Mouse (Mus musculus): Measurements from ENCODE around the gene AU022751. TPM values are rescaled to one million over a fixed set of nuclear protein-coding genes. Genes with fewer than 3 reads are reported as not detected.
"Not testable (repeated sequence)": the region's sequence is repeated elsewhere in the genome, so short reads cannot be mapped to it uniquely, and the experiment has no call there.

Gene AU022751
- polyA plus RNA-seq (2015; fragmentation: Nextera tagmentation; extraction: Ambion mirVana): not detected in 2 replicates

DNA sequence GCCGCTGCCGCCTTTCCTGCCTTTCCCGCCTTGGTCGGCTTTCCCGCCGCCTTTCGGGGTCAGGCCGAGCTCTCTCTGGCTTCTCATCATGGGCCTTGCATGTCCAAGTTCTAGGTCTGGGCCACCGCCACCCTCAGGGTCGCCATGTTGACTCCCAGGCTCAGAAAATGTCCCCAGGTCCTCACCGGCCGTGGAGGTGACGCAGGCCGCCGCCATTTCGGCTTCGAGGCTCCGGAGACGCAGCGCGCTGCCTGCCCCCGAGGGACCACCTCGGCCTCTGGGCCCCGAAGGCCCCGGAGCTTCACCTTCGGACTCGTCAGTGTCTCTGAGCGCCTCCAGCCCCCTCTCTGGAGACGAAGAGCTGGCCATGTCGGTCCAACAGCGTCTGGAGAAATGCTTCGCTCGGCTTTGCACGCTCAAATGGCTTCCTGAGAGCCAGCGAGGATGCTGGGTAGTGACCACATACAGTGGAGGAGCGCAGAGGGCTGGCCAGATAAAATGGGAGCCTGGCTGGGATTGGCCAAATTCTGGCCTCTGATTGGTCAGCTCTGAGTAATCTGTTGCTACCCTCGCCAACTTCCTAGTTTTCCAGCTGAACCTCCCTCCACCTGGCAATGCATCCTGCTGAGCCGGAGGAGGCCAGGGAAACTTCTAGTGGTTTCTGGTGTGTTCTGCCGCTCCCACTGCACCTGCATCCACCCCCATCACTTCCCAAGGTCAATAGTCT is at the start of gene AU022751:
Gene AU022751, minus strand, starts transcription at position 466 of the 727 bp plus-strand sequence.
- 88% methylated on average over 39 of the region's 39 CpGs for whole genome bisulfite sequencing
- Histone ChIP-seq H3K36me3 (ENCODE audit: insufficient read depth, low read length) (no peaks in the 10 kb centered on the region), H3K9ac (ENCODE audit: low read depth, low read length) (no peak within 1 kb of the TSS), H3K9me3 (replicated peaks; ENCODE audit: low read length) (no peaks in the 10 kb centered on the region), H3K4me1 (replicated peaks; ENCODE audit: insufficient read depth, low read length) (no peaks in the 10 kb centered on the region), H3K4me3 (replicated peaks; ENCODE audit: low read depth, low read length) (no peak within 1 kb of the TSS), H3K27me3 (ENCODE audit: insufficient read depth, low read length) (no peaks in the 10 kb centered on the region), H3K27ac (no peak within 1 kb of the TSS), H3K4me2 (ENCODE audit: low read length) (no peak within 1 kb of the TSS)
- ATAC-seq (replicated peaks; ENCODE audit: low FRiP score, low read depth): no peak
- DNase-seq (ENCODE audit: low spot score): no peak
- no peak for TF ChIP-seq CTCF (IDR thresholded peaks at IDR 0.05; ENCODE audit: low read depth)

DNA sequence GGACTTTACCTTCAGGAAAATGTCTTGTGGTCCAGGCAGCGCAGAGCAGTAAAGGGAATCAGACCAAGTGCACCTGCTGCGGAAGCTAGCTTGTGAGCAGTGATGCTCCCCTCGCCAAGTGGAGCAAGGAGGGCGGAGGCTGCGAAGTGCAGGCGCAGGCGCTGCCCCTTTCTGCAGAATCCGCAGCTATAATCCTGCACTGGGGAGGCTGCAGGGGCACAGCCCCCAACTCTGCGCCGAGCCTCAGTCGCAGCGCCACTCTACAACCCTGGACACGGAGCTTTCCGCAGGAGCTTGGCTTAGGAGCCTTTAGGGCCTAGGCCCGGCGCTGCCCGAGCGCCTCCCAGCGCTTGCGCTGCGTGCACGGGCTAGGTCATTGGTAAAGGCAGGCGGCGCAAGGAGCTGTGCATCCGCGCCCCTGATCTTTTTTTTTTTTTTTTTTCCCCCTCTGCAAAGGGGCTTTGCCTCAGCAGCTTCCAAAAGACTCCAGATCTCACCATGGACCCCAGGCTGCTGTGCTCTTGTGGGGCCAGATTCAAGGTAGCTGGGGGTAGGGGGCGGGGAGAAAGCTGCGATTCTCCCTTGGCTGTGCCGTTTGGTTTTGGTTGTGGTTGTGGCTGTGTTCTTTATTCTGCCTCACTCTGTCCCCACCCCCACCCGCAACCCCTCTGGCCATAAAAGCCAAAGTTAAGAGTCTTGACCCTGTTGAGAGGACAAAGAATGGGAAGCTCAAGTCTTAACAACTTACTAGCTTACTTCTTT is 9.0 kb upstream of the AU022751 start:
- DNase-seq (ENCODE audit: low spot score): peak; percentile 1
- peak overlapping the region; percentile 17; the same call in 1 of the 2 replicates for H3K4me3 ChIP-seq (replicated peaks; ENCODE audit: low read depth, low read length)
- no peaks in the 10 kb centered on the region for H3K36me3 ChIP-seq (ENCODE audit: insufficient read depth, low read length)
- no peaks in the 10 kb centered on the region for H3K4me1 ChIP-seq (replicated peaks; ENCODE audit: insufficient read depth, low read length)
- H3K27ac ChIP-seq: no peak overlapping the region
- H3K4me2 ChIP-seq (ENCODE audit: low read length): peak overlapping the region; percentile 52
- H3K9me3 ChIP-seq (replicated peaks; ENCODE audit: low read length): no peaks in the 10 kb centered on the region
- 15% methylated on average over 30 of the region's 30 CpGs for WGBS
- no peaks in the 10 kb centered on the region for H3K27me3 ChIP-seq (ENCODE audit: insufficient read depth, low read length)
- ATAC-seq (replicated peaks; ENCODE audit: low FRiP score, low read depth): no peak; the same call in 1 of the 2 replicates
- no peak overlapping the region for H3K9ac ChIP-seq (ENCODE audit: low read depth, low read length)
- TF ChIP-seq CTCF (IDR thresholded peaks at IDR 0.05; ENCODE audit: low read depth): peak; percentile 33; the same call in 1 of the 2 replicates

DNA sequence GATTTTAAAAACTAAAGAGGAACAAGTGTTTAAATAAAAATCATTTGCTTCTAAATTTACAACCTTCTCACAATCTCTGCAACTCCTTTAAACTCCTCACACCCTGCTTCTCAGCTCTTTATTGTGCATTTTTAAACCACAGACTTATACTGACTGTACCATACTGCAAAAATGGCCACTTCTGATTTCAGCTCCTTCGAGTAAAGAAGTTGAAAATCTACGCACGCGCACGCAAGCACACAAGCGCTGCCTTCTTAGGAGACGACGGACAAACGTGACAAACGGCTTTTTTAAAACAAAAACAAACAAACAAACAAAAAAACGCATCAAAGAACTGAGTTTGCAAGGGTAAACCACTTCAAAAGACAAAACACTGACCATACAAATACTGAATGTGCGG is 8.3 kb upstream of the AU022751 start:
- no peaks in the 10 kb centered on the region for H3K4me1 ChIP-seq (replicated peaks; ENCODE audit: insufficient read depth, low read length)
- H3K4me2 ChIP-seq (ENCODE audit: low read length): peak overlapping the region; percentile 52; the same call in 1 of the 2 replicates
- WGBS: 29% methylated on average over 12 of the region's 12 CpGs
- DNase-seq (ENCODE audit: low spot score) (no peak), ATAC-seq (replicated peaks; ENCODE audit: low FRiP score, low read depth) (no peak)
- H3K36me3 ChIP-seq (ENCODE audit: insufficient read depth, low read length): no peaks in the 10 kb centered on the region
- no peak overlapping the region for H3K27ac ChIP-seq
- TF ChIP-seq CTCF (IDR thresholded peaks at IDR 0.05; ENCODE audit: low read depth): no peak
- no peaks in the 10 kb centered on the region for H3K9me3 ChIP-seq (replicated peaks; ENCODE audit: low read length)
- H3K27me3 ChIP-seq (ENCODE audit: insufficient read depth, low read length): no peaks in the 10 kb centered on the region
- H3K4me3 ChIP-seq (replicated peaks; ENCODE audit: low read depth, low read length): no peak overlapping the region
- no peak overlapping the region for H3K9ac ChIP-seq (ENCODE audit: low read depth, low read length)

DNA sequence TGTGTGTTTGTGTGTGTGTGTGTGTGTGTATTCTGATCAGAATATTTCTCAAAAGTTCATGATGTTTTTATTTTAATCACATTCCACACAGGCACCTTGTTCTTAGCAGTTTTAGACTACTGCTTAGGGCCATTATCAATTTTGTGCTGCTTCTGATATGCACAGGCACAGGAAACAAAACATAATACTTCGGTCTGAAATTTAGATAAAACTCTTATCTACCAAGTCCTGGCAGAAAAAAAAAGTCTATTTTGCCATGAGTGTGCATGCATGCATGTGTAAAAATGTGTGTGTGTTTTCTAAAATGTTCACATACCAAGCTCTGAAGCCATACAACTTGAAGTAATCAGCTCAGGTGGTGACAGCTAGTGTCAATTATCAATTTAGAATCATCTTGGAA is 21.7 kb downstream of the AU022751 start:
- no peaks in the 10 kb centered on the region for H3K27me3 ChIP-seq (ENCODE audit: insufficient read depth, low read length)
- WGBS: 82% methylated on average over 1 of the region's 1 CpGs
- H3K4me3 ChIP-seq (replicated peaks; ENCODE audit: low read depth, low read length): no peak overlapping the region
- no peaks in the 10 kb centered on the region for H3K9me3 ChIP-seq (replicated peaks; ENCODE audit: low read length)
- no peak overlapping the region for H3K9ac ChIP-seq (ENCODE audit: low read depth, low read length)
- no peaks in the 10 kb centered on the region for H3K4me1 ChIP-seq (replicated peaks; ENCODE audit: insufficient read depth, low read length)
- H3K36me3 ChIP-seq (ENCODE audit: insufficient read depth, low read length): no peaks in the 10 kb centered on the region
- H3K4me2 ChIP-seq (ENCODE audit: low read length): no peak overlapping the region
- ATAC-seq (replicated peaks; ENCODE audit: low FRiP score, low read depth) (no peak), DNase-seq (ENCODE audit: low spot score) (no peak)
- TF ChIP-seq CTCF (IDR thresholded peaks at IDR 0.05; ENCODE audit: low read depth): no peak
- H3K27ac ChIP-seq: no peak overlapping the region

DNA sequence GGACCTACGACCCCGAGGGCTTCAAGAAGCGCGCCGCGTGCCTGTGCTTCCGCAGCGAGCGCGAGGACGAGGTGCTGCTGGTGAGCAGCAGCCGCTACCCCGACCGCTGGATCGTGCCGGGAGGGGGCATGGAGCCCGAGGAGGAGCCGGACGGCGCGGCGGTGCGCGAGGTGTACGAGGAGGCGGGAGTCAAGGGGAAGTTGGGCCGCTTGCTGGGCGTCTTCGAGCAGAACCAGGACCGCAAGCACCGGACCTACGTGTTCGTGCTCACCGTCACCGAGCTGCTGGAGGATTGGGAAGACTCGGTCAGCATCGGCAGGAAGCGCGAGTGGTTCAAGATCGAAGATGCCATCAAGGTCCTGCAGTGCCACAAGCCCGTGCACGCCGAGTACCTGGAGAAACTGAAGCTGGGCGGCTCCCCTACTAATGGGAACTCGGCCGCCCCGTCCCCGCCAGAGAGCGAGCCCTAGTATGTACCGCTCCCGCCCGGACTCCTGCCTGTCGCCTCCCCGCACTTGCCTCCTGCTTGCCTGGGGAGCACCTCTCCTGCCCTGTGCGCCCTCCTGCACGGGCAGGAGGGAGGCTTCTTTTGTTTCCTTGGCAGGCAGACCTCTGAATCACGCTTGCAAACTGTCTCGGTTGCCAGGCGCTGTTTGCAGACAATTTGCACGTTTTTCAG is 35.1 kb downstream of the AU022751 start:
- H3K27ac ChIP-seq; H3K9me3 ChIP-seq (replicated peaks; ENCODE audit: low read length); H3K4me1 ChIP-seq (replicated peaks; ENCODE audit: insufficient read depth, low read length); DNase-seq (ENCODE audit: low spot score); H3K9ac ChIP-seq (ENCODE audit: low read depth, low read length); H3K36me3 ChIP-seq (ENCODE audit: insufficient read depth, low read length); H3K27me3 ChIP-seq (ENCODE audit: insufficient read depth, low read length): not testable (repeated sequence)
- Histone ChIP-seq H3K4me2 (ENCODE audit: low read length) (peak overlapping the region; percentile 40; the same call in 1 of the 2 replicates), H3K4me3 (replicated peaks; ENCODE audit: low read depth, low read length) (peak overlapping the region; percentile 21; the same call in 1 of the 2 replicates)
- peak; percentile 49 for ATAC-seq (replicated peaks; ENCODE audit: low FRiP score, low read depth)
- 22% methylated on average over 5 of the region's 60 CpGs for WGBS

DNA sequence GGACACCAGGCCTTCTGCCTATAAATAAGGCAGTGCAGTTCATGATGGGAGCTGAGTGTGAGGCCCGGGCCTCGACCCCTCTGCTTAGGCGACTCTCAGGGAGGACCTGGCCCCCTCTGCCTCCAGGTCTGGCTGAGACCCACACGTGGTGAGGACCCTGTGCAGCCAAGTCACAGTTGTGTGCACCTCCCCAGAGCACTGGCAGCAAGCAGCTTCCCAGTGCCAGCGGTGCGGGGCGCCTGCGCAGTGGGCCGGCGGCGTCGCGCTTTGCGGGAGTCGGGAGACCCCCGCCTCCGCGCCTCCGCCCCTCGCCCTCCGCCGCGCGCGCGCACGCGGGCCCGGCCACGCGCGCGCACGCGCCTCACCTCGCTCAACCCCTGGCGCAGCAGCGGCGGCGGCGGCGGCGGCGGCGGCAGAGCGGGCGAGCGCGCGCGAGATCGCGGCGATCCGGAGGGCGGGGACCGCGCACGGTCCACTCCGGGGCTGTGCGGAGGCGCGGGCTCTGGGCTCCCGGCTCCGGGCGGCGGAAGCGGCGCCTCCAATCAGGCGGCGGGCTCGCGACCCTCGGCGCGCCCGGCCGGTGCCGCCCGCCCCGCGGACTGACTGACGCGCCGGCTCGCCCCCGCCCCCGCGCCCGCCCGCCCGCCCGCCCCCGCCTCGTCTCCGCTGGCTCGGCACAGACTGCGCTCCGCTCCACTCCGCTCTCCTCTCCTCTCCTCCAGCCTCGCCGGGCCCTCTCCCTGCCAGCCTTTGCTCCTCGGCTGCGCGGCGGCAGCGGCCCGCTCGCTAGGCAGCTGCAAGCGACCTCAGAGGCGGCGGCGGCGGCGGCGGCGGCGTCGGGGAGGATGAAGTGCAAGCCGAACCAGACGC is 35.9 kb downstream of the AU022751 start, which contains the start of gene Nudt11:
Gene Nudt11, plus strand, starts transcription at position 388 of the 870 bp plus-strand sequence.
- not testable (repeated sequence) for H3K9me3 ChIP-seq (replicated peaks; ENCODE audit: low read length); H3K9ac ChIP-seq (ENCODE audit: low read depth, low read length); DNase-seq (ENCODE audit: low spot score); H3K4me1 ChIP-seq (replicated peaks; ENCODE audit: insufficient read depth, low read length); H3K27me3 ChIP-seq (ENCODE audit: insufficient read depth, low read length); H3K36me3 ChIP-seq (ENCODE audit: insufficient read depth, low read length); H3K27ac ChIP-seq
- peak; percentile 89 for ATAC-seq (replicated peaks; ENCODE audit: low FRiP score, low read depth)
- Histone ChIP-seq H3K4me2 (ENCODE audit: low read length) (0 out of 2 replicates have a peak within 1 kb of the TSS, but pooled peaks have one; percentile 21), H3K4me3 (replicated peaks; ENCODE audit: low read depth, low read length) (peak within 1 kb of the TSS; percentile 21; the same call in 1 of the 2 replicates)
- WGBS: 38% methylated on average over 17 of the region's 121 CpGs

Measured in kidney, postnatal 0 days (tissue).